Mouse (Mus musculus): ENCODE results near the gene Ppp6r3.

GRCm38 (mm10) chr19:3405531-3406281 lies 169.8 kb downstream of the Ppp6r3 start:
- TF ChIP-seq POLR2A (IDR thresholded peaks at IDR 0.05; ENCODE audit: control insufficient read depth, low read depth, low read length) = no peak
- TF ChIP-seq CTCF (IDR thresholded peaks at IDR 0.05; ENCODE audit: control insufficient read depth, insufficient read depth, insufficient replicate concordance, low read depth, low read length) = no peak

Measured in testis, adult 2 months (tissue).